Mouse (Mus musculus): ENCODE results near the gene Etv1. TPM values are rescaled to one million over a fixed set of nuclear protein-coding genes. Genes with fewer than 3 reads are reported as not detected.

Etv1 gene
- polyA plus RNA-seq, 1 experiment from 2014 or later = 33.9 TPM

DNA sequence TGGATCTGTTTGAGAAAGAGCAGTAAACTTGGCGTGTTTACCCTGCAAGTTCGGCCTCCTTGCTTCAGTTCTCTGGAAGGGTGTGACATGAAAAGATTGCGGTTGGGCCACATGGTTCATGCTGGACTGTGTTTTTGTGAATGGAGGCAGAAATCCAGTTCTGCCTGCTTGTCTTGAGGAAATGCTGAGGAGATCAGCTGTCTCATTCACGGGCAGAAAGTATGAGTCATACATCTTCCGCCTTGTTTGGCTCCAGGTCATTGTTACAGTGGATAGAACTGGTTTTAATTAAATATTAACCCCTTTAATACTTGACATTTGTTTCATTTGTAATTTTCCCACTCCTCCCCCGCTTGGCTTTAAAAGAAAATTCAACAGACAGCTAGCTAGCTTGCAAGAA lies 9.4 kb downstream of the Etv1 start:
- Histone ChIP-seq H3K4me3 (ENCODE audit: low read depth, low read length) (no peak overlapping the region), H3K36me3 (ENCODE audit: insufficient read depth) (no peaks in the 10 kb centered on the region), H3K9ac (no peak overlapping the region), H3K27me3 (ENCODE audit: insufficient read depth, low read length) (no peaks in the 10 kb centered on the region), H3K4me2 (peak overlapping the region; percentile 33), H3K27ac (ENCODE audit: low read depth) (peak overlapping the region; percentile 61), H3K9me3 (ENCODE audit: low read depth, low read length) (no peaks in the 10 kb centered on the region), H3K4me1 (ENCODE audit: insufficient read depth) (peaks cover 9% of the 10 kb centered on the region)
- ATAC-seq (ENCODE audit: insufficient read depth) (peak; percentile 93), DNase-seq (peak; percentile 83)
- no peak for TF ChIP-seq CTCF (IDR thresholded peaks at IDR 0.05; ENCODE audit: low read depth)
- WGBS = 15% methylated on average over 6 of the region's 6 CpGs

DNA sequence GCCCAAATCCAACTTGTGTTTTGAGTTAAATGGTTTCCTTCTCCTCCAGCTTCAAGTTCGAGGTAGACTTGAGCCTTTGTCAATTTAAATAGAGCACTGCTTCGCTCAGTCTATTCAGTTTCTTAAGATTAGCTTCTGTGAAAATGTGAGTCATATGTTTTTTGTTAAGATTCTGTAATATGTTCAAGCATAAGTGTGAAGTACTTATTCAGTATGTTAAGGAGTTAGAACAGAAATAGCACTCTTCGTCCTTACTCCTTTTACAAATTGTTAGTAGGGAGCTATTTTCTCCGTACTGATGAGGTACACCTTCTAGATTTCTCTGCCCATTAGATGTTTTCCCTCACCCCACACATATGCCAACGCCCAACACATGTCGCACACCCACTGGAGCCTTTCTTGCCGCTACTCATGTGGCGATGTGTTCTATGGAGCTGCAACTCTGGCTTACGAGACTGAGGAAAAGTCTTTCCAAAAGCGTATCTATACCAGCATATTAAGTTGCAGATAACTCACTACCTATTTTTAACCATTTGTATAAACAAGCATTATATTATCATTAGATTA lies 10.7 kb downstream of the Etv1 start:
- H3K27me3 ChIP-seq (ENCODE audit: insufficient read depth, low read length) = no peaks in the 10 kb centered on the region
- no peak overlapping the region for H3K27ac ChIP-seq (ENCODE audit: low read depth)
- no peak for ATAC-seq (ENCODE audit: insufficient read depth)
- no peak for DNase-seq
- no peak overlapping the region for H3K9ac ChIP-seq
- 0 out of 2 replicates have a peak, but pooled peaks cover 5% of the 10 kb centered on the region for H3K36me3 ChIP-seq (ENCODE audit: insufficient read depth)
- TF ChIP-seq CTCF (IDR thresholded peaks at IDR 0.05; ENCODE audit: low read depth) = no peak
- no peak overlapping the region for H3K4me2 ChIP-seq
- no peaks in the 10 kb centered on the region for H3K9me3 ChIP-seq (ENCODE audit: low read depth, low read length)
- no peak overlapping the region for H3K4me3 ChIP-seq (ENCODE audit: low read depth, low read length)
- 89% methylated on average over 10 of the region's 10 CpGs for WGBS
- peaks cover 9% of the 10 kb centered on the region for H3K4me1 ChIP-seq (ENCODE audit: insufficient read depth)

DNA sequence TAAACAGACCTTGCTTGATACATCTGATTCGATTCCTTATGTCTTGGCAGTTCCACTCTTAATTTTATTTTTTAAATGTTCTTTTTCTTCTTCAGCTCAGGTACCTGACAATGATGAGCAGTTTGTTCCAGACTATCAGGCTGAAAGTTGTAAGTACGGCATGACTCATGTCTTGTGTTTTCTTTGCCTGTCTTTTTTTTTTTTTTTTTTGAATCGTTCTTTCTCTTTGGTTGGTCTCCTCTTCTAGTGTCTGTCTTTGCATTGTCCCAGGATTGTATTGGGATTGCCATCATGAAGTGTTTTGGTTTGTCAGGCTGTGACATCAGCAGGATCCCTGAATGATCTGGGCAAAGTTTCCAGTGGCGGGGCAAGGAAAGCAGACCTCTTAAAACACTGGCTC lies 13.9 kb downstream of the Etv1 start:
- Histone ChIP-seq H3K27me3 (ENCODE audit: insufficient read depth, low read length) (no peaks in the 10 kb centered on the region), H3K36me3 (ENCODE audit: insufficient read depth) (0 out of 2 replicates have a peak, but pooled peaks cover 5% of the 10 kb centered on the region), H3K9me3 (ENCODE audit: low read depth, low read length) (no peaks in the 10 kb centered on the region), H3K4me2 (no peak overlapping the region), H3K9ac (no peak overlapping the region), H3K4me1 (ENCODE audit: insufficient read depth) (peaks cover 9% of the 10 kb centered on the region), H3K27ac (ENCODE audit: low read depth) (no peak overlapping the region), H3K4me3 (ENCODE audit: low read depth, low read length) (no peak overlapping the region)
- TF ChIP-seq CTCF (IDR thresholded peaks at IDR 0.05; ENCODE audit: low read depth) = no peak
- DNase-seq (no peak), ATAC-seq (ENCODE audit: insufficient read depth) (no peak)
- WGBS = 75% methylated on average over 4 of the region's 4 CpGs

DNA sequence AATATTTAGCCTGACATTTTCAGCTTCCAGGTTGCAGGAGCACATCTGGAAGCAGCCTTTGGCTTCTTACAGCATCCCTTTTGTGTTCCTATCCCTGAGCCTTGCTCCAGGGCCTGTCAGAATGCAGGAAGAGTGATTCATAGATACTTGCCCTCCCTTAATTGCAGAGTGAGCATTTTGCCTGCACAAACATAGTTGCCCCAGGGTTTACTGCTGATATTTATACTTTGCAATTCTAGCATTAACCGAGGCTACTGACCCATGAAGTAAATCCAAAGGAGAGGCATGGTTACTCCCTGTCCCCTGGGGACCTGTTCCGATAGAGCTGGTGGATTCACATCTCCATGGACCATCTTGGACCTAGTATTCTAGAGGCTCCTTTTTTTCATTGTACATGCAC lies 14.5 kb downstream of the Etv1 start:
- H3K27ac ChIP-seq (ENCODE audit: low read depth) = no peak overlapping the region
- ATAC-seq (ENCODE audit: insufficient read depth) (no peak), DNase-seq (no peak)
- peaks cover 9% of the 10 kb centered on the region for H3K4me1 ChIP-seq (ENCODE audit: insufficient read depth)
- TF ChIP-seq CTCF (IDR thresholded peaks at IDR 0.05; ENCODE audit: low read depth) = no peak
- WGBS = 70% methylated on average over 2 of the region's 2 CpGs
- H3K9me3 ChIP-seq (ENCODE audit: low read depth, low read length) = no peaks in the 10 kb centered on the region
- H3K9ac ChIP-seq = no peak overlapping the region
- 0 out of 2 replicates have a peak, but pooled peaks cover 5% of the 10 kb centered on the region for H3K36me3 ChIP-seq (ENCODE audit: insufficient read depth)
- no peak overlapping the region for H3K4me3 ChIP-seq (ENCODE audit: low read depth, low read length)
- no peak overlapping the region for H3K4me2 ChIP-seq
- H3K27me3 ChIP-seq (ENCODE audit: insufficient read depth, low read length) = no peaks in the 10 kb centered on the region

DNA sequence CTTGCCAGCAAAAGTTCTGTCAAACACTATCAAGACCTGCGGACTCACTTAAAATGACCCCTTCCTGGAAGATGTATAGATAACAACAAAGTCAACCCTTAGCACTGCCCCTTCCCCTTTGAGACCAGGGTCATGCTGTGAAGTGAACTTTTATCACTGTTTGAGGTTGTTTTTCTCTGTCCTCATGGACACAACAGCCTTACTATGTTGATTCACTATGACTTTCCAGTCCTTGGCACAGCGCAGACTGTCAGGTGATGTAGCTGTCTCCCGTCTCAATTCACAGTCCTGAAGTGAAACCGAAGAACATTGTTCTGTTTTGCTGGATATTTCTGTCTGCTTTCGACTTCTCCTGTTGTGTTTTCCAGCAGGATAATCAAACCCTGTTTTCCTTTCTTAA lies 27.9 kb downstream of the Etv1 start:
- WGBS = 61% methylated on average over 5 of the region's 5 CpGs

DNA sequence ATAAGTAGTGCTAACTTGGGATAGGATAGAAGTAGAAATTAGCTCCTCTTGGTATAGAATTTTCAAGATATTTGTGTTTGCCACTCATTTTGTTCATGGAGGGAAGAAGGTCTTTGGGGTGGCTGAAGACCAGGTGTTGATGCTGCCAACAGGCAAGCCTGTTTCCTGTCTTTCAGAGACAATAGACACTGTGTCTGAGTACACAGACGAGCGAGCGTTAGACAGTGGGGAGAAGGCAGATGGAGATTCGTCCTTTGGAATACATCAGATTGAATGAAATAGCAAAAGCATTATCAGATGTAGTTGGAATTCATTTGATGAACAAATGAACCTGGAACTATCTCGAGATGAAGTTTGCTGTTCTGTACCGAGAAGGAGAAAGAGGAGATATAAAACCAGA lies 33.2 kb downstream of the Etv1 start:
- Histone ChIP-seq H3K27ac (ENCODE audit: low read depth) (no peak overlapping the region), H3K4me3 (ENCODE audit: low read depth, low read length) (no peak overlapping the region), H3K9me3 (ENCODE audit: low read depth, low read length) (no peaks in the 10 kb centered on the region), H3K27me3 (ENCODE audit: insufficient read depth, low read length) (no peaks in the 10 kb centered on the region), H3K36me3 (ENCODE audit: insufficient read depth) (no peaks in the 10 kb centered on the region), H3K4me1 (ENCODE audit: insufficient read depth) (no peaks in the 10 kb centered on the region), H3K9ac (no peak overlapping the region), H3K4me2 (no peak overlapping the region)
- WGBS = 76% methylated on average over 6 of the region's 6 CpGs
- TF ChIP-seq CTCF (IDR thresholded peaks at IDR 0.05; ENCODE audit: low read depth) = no peak
- DNase-seq (no peak), ATAC-seq (ENCODE audit: insufficient read depth) (no peak)

More for the DNA sequence above, 27.9 kb downstream of the Etv1 start:
- H3K4me1 ChIP-seq (ENCODE audit: insufficient read depth) = no peaks in the 10 kb centered on the region
- no peaks in the 10 kb centered on the region for H3K9me3 ChIP-seq (ENCODE audit: low read depth, low read length)
- no peak overlapping the region for H3K4me2 ChIP-seq
- no peak for TF ChIP-seq CTCF (IDR thresholded peaks at IDR 0.05; ENCODE audit: low read depth)
- no peaks in the 10 kb centered on the region for H3K36me3 ChIP-seq (ENCODE audit: insufficient read depth)
- DNase-seq (no peak), ATAC-seq (ENCODE audit: insufficient read depth) (no peak)
- H3K9ac ChIP-seq = no peak overlapping the region
- H3K27ac ChIP-seq (ENCODE audit: low read depth) = no peak overlapping the region
- H3K4me3 ChIP-seq (ENCODE audit: low read depth, low read length) = no peak overlapping the region
- H3K27me3 ChIP-seq (ENCODE audit: insufficient read depth, low read length) = no peaks in the 10 kb centered on the region

DNA sequence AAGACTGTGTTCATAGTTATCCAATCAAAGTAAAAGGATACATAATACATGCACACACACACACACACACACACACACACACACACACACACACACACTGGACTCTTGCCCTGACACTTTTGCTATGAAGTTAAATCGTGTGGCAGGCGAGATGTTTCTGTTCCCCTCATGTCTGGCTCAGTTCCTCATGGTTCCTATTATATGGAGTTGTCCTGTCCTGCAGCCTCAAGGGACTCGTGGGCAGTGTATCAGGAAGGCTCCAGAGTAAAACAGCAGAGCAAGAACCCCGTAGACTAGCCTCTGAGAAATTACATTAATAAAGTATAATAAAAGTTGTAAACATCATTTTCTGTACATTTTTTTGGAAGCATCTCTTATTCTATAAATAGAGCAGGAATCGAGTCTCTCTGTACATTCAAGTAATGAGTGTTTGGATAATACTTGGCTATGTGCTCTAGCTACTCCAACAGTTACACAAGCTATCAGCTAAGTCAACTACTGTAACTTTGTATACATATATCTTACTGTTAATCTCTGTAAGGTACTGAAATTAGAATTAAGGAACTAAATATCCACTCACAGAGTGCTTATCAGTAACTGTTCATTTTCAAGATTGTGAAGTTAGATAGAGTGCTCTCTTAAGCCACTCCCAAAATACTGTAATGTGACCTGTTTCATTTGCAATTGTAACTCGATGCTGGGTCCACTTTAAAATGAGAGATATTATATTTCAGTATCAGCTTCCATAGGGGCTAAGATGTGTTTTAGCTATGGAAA lies 35.0 kb downstream of the Etv1 start:
- H3K4me2 ChIP-seq = no peak overlapping the region
- no peak overlapping the region for H3K4me3 ChIP-seq (ENCODE audit: low read depth, low read length)
- 33% methylated on average over 6 of the region's 6 CpGs for WGBS
- H3K4me1 ChIP-seq (ENCODE audit: insufficient read depth) = no peaks in the 10 kb centered on the region
- DNase-seq (peak; percentile 43), ATAC-seq (ENCODE audit: insufficient read depth) (peak; percentile 84; the same call in 1 of the 2 replicates)
- H3K9me3 ChIP-seq (ENCODE audit: low read depth, low read length) = no peaks in the 10 kb centered on the region
- no peak for TF ChIP-seq CTCF (IDR thresholded peaks at IDR 0.05; ENCODE audit: low read depth)
- H3K27ac ChIP-seq (ENCODE audit: low read depth) = peak overlapping the region; percentile 37; the same call in 1 of the 2 replicates
- H3K27me3 ChIP-seq (ENCODE audit: insufficient read depth, low read length) = no peaks in the 10 kb centered on the region
- H3K9ac ChIP-seq = no peak overlapping the region
- no peaks in the 10 kb centered on the region for H3K36me3 ChIP-seq (ENCODE audit: insufficient read depth)

Measured in lung, embryonic 14.5 days (tissue).